Mouse (Mus musculus): Measurements from ENCODE around the gene Zfp513.

- TF ChIP-seq POLR2A (IDR thresholded peaks at IDR 0.05; ENCODE audit: low read depth, low read length) = no peak
- no peak for TF ChIP-seq CTCF (conservative IDR thresholded peaks at IDR 0.05 in 1 of 2, IDR thresholded peaks at IDR 0.05 in 1 of 2; ENCODE audit: low read depth in 2 of 2, low read length in 2 of 2)
- TF ChIP-seq ZC3H11A (IDR thresholded peaks at IDR 0.05; ENCODE audit: low read depth, low read length) = no peak
- no peak for TF ChIP-seq USF1 (IDR thresholded peaks at IDR 0.05; ENCODE audit: low read depth, low read length)
- TF ChIP-seq BHLHE40 (IDR thresholded peaks at IDR 0.05; ENCODE audit: low read depth, low read length) = no peak
- TF ChIP-seq SMC3 (IDR thresholded peaks at IDR 0.05; ENCODE audit: low read depth, low read length) = no peak
- no peak for TF ChIP-seq MAX (IDR thresholded peaks at IDR 0.05; ENCODE audit: low read length)
- TF ChIP-seq CHD2 (IDR thresholded peaks at IDR 0.05; ENCODE audit: low read length) = no peak
- TF ChIP-seq GABPA (IDR thresholded peaks at IDR 0.05; ENCODE audit: insufficient replicate concordance, low read depth, low read length) = no peak
- no peak for TF ChIP-seq EP300 (IDR thresholded peaks at IDR 0.05; ENCODE audit: low read length)
- TF ChIP-seq MYC (IDR thresholded peaks at IDR 0.05; ENCODE audit: low read depth, low read length) = no peak
- no peak for TF ChIP-seq ZMIZ1 (IDR thresholded peaks at IDR 0.05; ENCODE audit: low read depth, low read length)
Observed at GRCm38 (mm10) chr5:31200327-31200768, 1.8 kb downstream of the Zfp513 start.

Data from CH12.LX (cell line).